Mouse (Mus musculus) G1E (cell line): ENCODE measurements around the gene Fezf1.

Experiments used
- CTCF ChIP-seq: IDR thresholded peaks from 2 replicates; pipeline ENCODE4 v1.5.1; 2012; ENCODE audit warnings: low read depth, low read length, inconsistent platforms, mixed read lengths
- GATA1 ChIP-seq: IDR thresholded peaks from 2 replicates; pipeline ENCODE4 v1.6.1; 2012; ENCODE audit warnings: borderline replicate concordance, low read length, inconsistent platforms, mixed read lengths
- GATA2 ChIP-seq: IDR thresholded peaks from 2 replicates; pipeline ENCODE4 v1.6.1; 2012; ENCODE audit warnings: low read depth, low read length, inconsistent platforms, borderline replicate concordance
- POLR2AphosphoS5 ChIP-seq: IDR thresholded peaks from 2 replicates; pipeline ENCODE4 v1.6.1; 2012; ENCODE audit warnings: low read depth, low read length, inconsistent platforms; ENCODE audit not compliant: insufficient replicate concordance
- TAL1 ChIP-seq: conservative IDR thresholded peaks from 2 replicates; pipeline ENCODE4 v1.6.1; 2012; ENCODE audit warnings: low read depth, low read length, inconsistent platforms, mixed read lengths

GRCm38 (mm10) chr6:23260016-23260737 lies 12.0 kb upstream of the Fezf1 start:
- TF ChIP-seq CTCF (no peak), GATA1 (no peak), POLR2AphosphoS5 (no peak), TAL1 (no peak), GATA2 (no peak)
